Mouse (Mus musculus) ES-E14 (cell line): ENCODE measurements at regions not wholly inside any gene's neighbourhood (a gene's known extent, or its start where the extent isn't known, plus 50 kb on each side); places are given as distances from the start of the nearest gene placed in this dataset.

ENCODE experiments used
- CHD2 ChIP-seq: IDR thresholded peaks from 2 replicates; pipeline ENCODE4 v1.6.1; 2014; ENCODE audit warnings: mild to moderate bottlenecking, low read depth, low read length, inconsistent platforms
- HCFC1 ChIP-seq: IDR thresholded peaks from 2 replicates; pipeline ENCODE4 v1.6.1; 2012; ENCODE audit warnings: low read length, inconsistent platforms, borderline replicate concordance; ENCODE audit not compliant: insufficient read depth
- ZC3H11A ChIP-seq: IDR thresholded peaks from 2 replicates; pipeline ENCODE4 v1.6.1; 2012; ENCODE audit warnings: low read depth, mild to moderate bottlenecking, inconsistent platforms, low read length, borderline replicate concordance
- ZNF384 ChIP-seq: IDR thresholded peaks from 2 replicates; pipeline ENCODE4 v1.6.1; 2012; ENCODE audit warnings: low read depth, low read length, inconsistent platforms

GRCm38 (mm10) chr4:99572841-99573642 lies 83.1 kb upstream of the Foxd3 start:
- TF ChIP-seq HCFC1 (no peak), ZNF384 (no peak), CHD2 (no peak), ZC3H11A (no peak)
